In the genomic region with DNA sequence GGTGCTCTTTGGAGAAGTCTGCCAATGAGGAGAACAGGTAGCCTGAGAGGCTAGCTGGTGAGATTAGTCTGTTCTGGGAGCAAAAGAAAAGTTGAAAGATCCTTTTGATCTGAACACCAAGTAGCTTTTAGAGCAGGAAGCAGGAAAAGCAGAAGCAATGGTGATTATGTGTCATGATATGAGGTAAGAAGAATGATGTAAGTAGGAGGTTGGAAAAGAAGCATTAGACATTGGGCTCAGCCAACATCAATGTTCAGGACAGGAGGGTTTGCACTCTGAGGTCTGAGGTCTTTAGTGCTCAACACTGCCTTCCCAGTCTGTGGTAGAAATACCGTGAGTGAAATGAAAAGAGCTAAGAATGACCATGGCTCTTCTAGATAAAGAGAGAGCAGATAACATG, we compare ENCODE assay signal across 19 mouse cellular contexts.
DNase-seq lines count a peak whose midpoint lies in the region; ATAC-seq and TF ChIP-seq lines count a peak whose summit lies in the region.
"Had no signal": no experiment of that assay in that cellular context is flagged by ENCODE, and none has a peak within 500 bp of the region (broad histone marks: within the 10 kb centered on the region; RNA-seq: fewer than 3 reads in every experiment).

No protein-coding gene starts in this region.

- no peak overlapping the region for H3K27ac ChIP-seq in MEL (ENCODE audit: control insufficient read depth, low read depth, low read length)
- H3K27ac ChIP-seq in intestine, embryonic 15.5 days, result no peak overlapping the region
- H3K27ac ChIP-seq: embryonic facial prominence, embryonic 12.5 days; forebrain, embryonic 15.5 days; heart, embryonic 13.5 days; hindbrain, embryonic 13.5 days; hindbrain, postnatal 0 days had no signal

- TF ChIP-seq POLR2A in MEL (IDR thresholded peaks at IDR 0.05; ENCODE audit: control insufficient read depth in 1 of 2, insufficient read depth in 1 of 2, low read depth in 1 of 2, low read length in 2 of 2, poor library complexity in 1 of 2), result no peak

- ATAC-seq in granulocyte monocyte progenitor cell, adult 5-6 weeks (replicated peaks; ENCODE audit: poor library complexity, severe bottlenecking), result peak; percentile 86
- peak; percentile 85 for ATAC-seq in megakaryocyte, adult 5-6 weeks (ENCODE audit: poor library complexity, severe bottlenecking)
- no peak for ATAC-seq in intestine, embryonic 15.5 days
- ATAC-seq: forebrain, embryonic 15.5 days; hindbrain, postnatal 0 days; intestine, embryonic 16.5 days had no signal

- WGBS in intestine, embryonic 15.5 days, result 82% methylated on average over 1 of the region's 1 CpGs

- TF ChIP-seq CTCF in MEL (IDR thresholded peaks at IDR 0.05 in 2 of 3, conservative IDR thresholded peaks at IDR 0.05 in 1 of 3; ENCODE audit: control insufficient read depth in 1 of 3, insufficient read depth in 1 of 3, low read depth in 2 of 3, low read length in 3 of 3, poor library complexity in 1 of 3, severe bottlenecking in 1 of 3), result no peak

- H3K9me3 ChIP-seq in MEL (replicated peaks; ENCODE audit: insufficient read depth, low read length), result no peaks in the 10 kb centered on the region
- H3K9me3 ChIP-seq in intestine, embryonic 15.5 days, result no peaks in the 10 kb centered on the region
- H3K9me3 ChIP-seq: embryonic facial prominence, embryonic 12.5 days; forebrain, embryonic 15.5 days; heart, embryonic 13.5 days had no signal

- no peak overlapping the region for H3K4me2 ChIP-seq in intestine, embryonic 15.5 days (replicated peaks)
- H3K4me2 ChIP-seq: embryonic facial prominence, embryonic 12.5 days; forebrain, embryonic 15.5 days; heart, embryonic 13.5 days; hindbrain, embryonic 13.5 days had no signal

- no peaks in the 10 kb centered on the region for H3K27me3 ChIP-seq in MEL (ENCODE audit: control insufficient read depth in 1 of 2, insufficient read depth in 2 of 2, low read length in 2 of 2)
- H3K27me3 ChIP-seq in intestine, embryonic 15.5 days (replicated peaks), result no peaks in the 10 kb centered on the region
- H3K27me3 ChIP-seq: embryonic facial prominence, embryonic 12.5 days; forebrain, embryonic 15.5 days; heart, embryonic 13.5 days; hindbrain, embryonic 13.5 days had no signal

- TF ChIP-seq RAD21 in MEL (IDR thresholded peaks at IDR 0.05; ENCODE audit: low read depth, low read length), result no peak

- H3K4me1 ChIP-seq in MEL (ENCODE audit: control insufficient read depth in 1 of 2, insufficient read depth in 2 of 2, low read length in 2 of 2), result peaks cover 0 to 8% of the 10 kb centered on the region in 2 experiments; a peak in 2 of 4 replicates
- no peaks in the 10 kb centered on the region for H3K4me1 ChIP-seq in intestine, embryonic 15.5 days (replicated peaks)
- H3K4me1 ChIP-seq: embryonic facial prominence, embryonic 12.5 days; forebrain, embryonic 15.5 days; heart, embryonic 13.5 days; hindbrain, embryonic 13.5 days had no signal

- TF ChIP-seq EP300 in MEL (IDR thresholded peaks at IDR 0.05; ENCODE audit: low read depth in 1 of 2, low read length in 2 of 2), result no peak

- no peaks in the 10 kb centered on the region for H3K79me2 ChIP-seq in MEL (ENCODE audit: control insufficient read depth, insufficient read depth, low read length, poor library complexity)

- H3K4me3 ChIP-seq in MEL (ENCODE audit: control insufficient read depth in 1 of 2, insufficient read depth in 1 of 2, low read depth in 2 of 2, low read length in 2 of 2), result no peak overlapping the region
- no peak overlapping the region for H3K4me3 ChIP-seq in intestine, embryonic 15.5 days (replicated peaks)
- H3K4me3 ChIP-seq: embryonic facial prominence, embryonic 12.5 days; forebrain, embryonic 15.5 days; heart, embryonic 13.5 days; hindbrain, embryonic 13.5 days had no signal

- peaks cover 0 to 8% of the 10 kb centered on the region in 2 experiments; a peak in 2 of 4 replicates for H3K36me3 ChIP-seq in MEL (ENCODE audit: control insufficient read depth in 1 of 2, insufficient read depth in 2 of 2, low read length in 2 of 2)
- H3K36me3 ChIP-seq in intestine, embryonic 15.5 days, result no peaks in the 10 kb centered on the region
- H3K36me3 ChIP-seq: embryonic facial prominence, embryonic 12.5 days; forebrain, embryonic 15.5 days; heart, embryonic 13.5 days; hindbrain, embryonic 13.5 days had no signal

- DNase-seq in MEL (ENCODE audit: low read depth, low spot score), result peak; percentile 45
- no peak for DNase-seq in T-cell, adult 2 months (ENCODE audit: low spot score)
- DNase-seq in cerebellum, postnatal 36 days, result no peak
- no peak for DNase-seq in thymus, postnatal 0 days (ENCODE audit: low spot score)
- DNase-seq: adrenal gland, postnatal 25 days; cerebellum, adult 2 months; cerebellum, postnatal 10 days; gastrocnemius, postnatal 10 days; heart, postnatal 4 days; kidney, adult 2 months had no signal

- no peak overlapping the region for H3K9ac ChIP-seq in MEL (ENCODE audit: control insufficient read depth, low read depth, low read length, poor library complexity, severe bottlenecking)
- no peak overlapping the region for H3K9ac ChIP-seq in intestine, embryonic 15.5 days
- H3K9ac ChIP-seq: embryonic facial prominence, embryonic 12.5 days; forebrain, embryonic 15.5 days; heart, embryonic 13.5 days; hindbrain, embryonic 13.5 days had no signal

TF ChIP-seq in MEL, 35 proteins besides CTCF, POLR2A, EP300 and RAD21:
- no peak for TF ChIP-seq MYC (IDR thresholded peaks at IDR 0.05; ENCODE audit: low read depth, low read length)
